Mouse (Mus musculus) liver, postnatal 0 days (tissue): ENCODE data around the gene Agap1.

ENCODE experiments used
- CTCF ChIP-seq: sonication (generic); IDR thresholded peaks from 2 replicates; pipeline ENCODE4 v1.5.1; 2016; ENCODE audit warnings: antibody characterized with exemption, low read depth
- EP300 ChIP-seq: IDR thresholded peaks from 2 replicates; pipeline ENCODE4 v1.6.1; 2016; ENCODE audit warnings: antibody characterized with exemption, low read depth, mild to moderate bottlenecking

DNA sequence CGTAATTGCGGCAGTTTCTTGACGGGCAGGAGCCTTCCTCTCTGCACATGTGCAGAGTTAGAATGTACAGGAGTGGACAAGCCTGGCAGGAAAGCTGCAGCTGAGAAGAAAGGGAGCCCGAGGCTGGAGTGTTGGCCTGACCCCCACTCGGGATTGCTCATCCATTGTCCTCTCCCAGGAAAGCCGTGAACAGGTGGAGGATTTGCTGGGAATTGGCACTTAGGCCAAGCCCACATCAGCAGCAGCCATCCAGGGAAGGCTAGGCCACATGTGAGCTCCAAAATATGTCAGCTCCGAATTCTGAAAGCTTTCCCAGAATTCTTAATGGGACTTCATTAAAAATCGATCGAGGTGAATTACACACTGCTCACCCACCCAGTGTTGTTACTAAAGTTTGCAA lies 270.4 kb downstream of the Agap1 start:
- TF ChIP-seq CTCF (no peak), EP300 (no peak)
